Mouse (Mus musculus) erythroblast, embryonic 14.5 days (primary cell): ENCODE data around the gene Arl5b. TPM values are rescaled to one million over a fixed set of nuclear protein-coding genes. Genes with fewer than 3 reads are reported as not detected.

ENCODE experiments used
- H3K27me3 ChIP-seq: 2 replicates; pipeline ENCODE4 v1.6.1; 2012; ENCODE audit warnings: inconsistent platforms; ENCODE audit not compliant: control insufficient read depth
- H3K36me3 ChIP-seq: 2 replicates; pipeline ENCODE4 v1.6.1; 2012; ENCODE audit warnings: mild to moderate bottlenecking, inconsistent platforms; ENCODE audit not compliant: control insufficient read depth
- H3K4me1 ChIP-seq: 2 replicates; pipeline ENCODE4 v1.6.1; 2012; ENCODE audit warnings: inconsistent platforms; ENCODE audit not compliant: control insufficient read depth
- H3K4me3 ChIP-seq: replicated peaks from 2 replicates; pipeline ENCODE3; 2012; ENCODE audit warnings: moderate library complexity, mild to moderate bottlenecking, inconsistent platforms
- H3K9me3 ChIP-seq: 2 replicates; pipeline ENCODE4 v1.6.1; 2012; ENCODE audit warnings: low read length, inconsistent platforms, mixed read lengths; ENCODE audit not compliant: control insufficient read depth
- GATA1 ChIP-seq: IDR thresholded peaks from 2 replicates; pipeline ENCODE4 v1.6.1; 2012; ENCODE audit warnings: low read length, inconsistent platforms, mixed read lengths
- TAL1 ChIP-seq: IDR thresholded peaks from 3 replicates; pipeline ENCODE4 v1.6.1; 2012; ENCODE audit warnings: low read length, inconsistent platforms, mixed read lengths
- polyA plus RNA-seq: library from polyadenylated mRNA; stranded (reverse); fragments of >175 nt; gene quantifications from 2 replicates; pipeline ENCODE4 v1.2.3, GENCODE M21; 2012

Arl5b gene
- polyA plus RNA-seq, 1 experiment: 0.12 TPM

- Histone ChIP-seq H3K36me3 (no peaks in the 10 kb centered on the region), H3K27me3 (no peaks in the 10 kb centered on the region), H3K9me3 (no peaks in the 10 kb centered on the region), H3K4me1 (no peaks in the 10 kb centered on the region), H3K4me3 (no peak overlapping the region)
- TF ChIP-seq GATA1: no peak
- TF ChIP-seq TAL1: no peak
Observed at GRCm38 (mm10) chr2:15096514-15097090, 47.4 kb downstream of the Arl5b start.

DNA sequence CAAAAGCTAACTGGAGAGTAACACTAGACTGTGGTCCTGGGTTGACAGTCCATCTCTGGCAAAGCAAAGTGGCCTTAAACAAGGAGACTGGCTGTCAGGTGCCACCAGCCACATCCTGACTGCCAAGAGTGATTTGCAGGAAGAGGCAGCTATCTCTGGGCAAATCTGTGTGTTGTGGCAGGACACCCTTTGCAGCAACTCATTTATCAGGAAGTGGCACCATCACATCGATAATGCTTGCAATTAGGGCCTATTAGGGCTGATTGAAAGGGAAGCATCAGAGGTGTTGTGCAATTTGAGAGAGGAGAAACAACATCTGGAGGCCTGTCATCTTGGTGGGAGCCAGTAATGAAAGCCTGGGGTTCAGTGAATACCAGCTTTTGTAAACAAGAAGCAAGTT, 55.2 kb downstream of the Arl5b start:
- Histone ChIP-seq H3K9me3 (no peaks in the 10 kb centered on the region), H3K4me3 (no peak overlapping the region), H3K4me1 (no peaks in the 10 kb centered on the region), H3K27me3 (no peaks in the 10 kb centered on the region), H3K36me3 (no peaks in the 10 kb centered on the region)
- TF ChIP-seq GATA1: no peak
- no peak for TF ChIP-seq TAL1

- Histone ChIP-seq H3K4me1 (no peaks in the 10 kb centered on the region), H3K27me3 (no peaks in the 10 kb centered on the region)
- TF ChIP-seq GATA1: no peak
- TF ChIP-seq TAL1: no peak
Observed at GRCm38 (mm10) chr2:15111290-15111689, 62.1 kb downstream of the Arl5b start.

GRCm38 (mm10) chr2:15111808-15112440, 62.7 kb downstream of the Arl5b start:
- Histone ChIP-seq H3K36me3 (no peaks in the 10 kb centered on the region), H3K9me3 (no peaks in the 10 kb centered on the region), H3K27me3 (no peaks in the 10 kb centered on the region), H3K4me3 (no peak overlapping the region), H3K4me1 (no peaks in the 10 kb centered on the region)
- TF ChIP-seq GATA1 (no peak), TAL1 (no peak)

More at GRCm38 (mm10) chr2:15111290-15111689, 62.1 kb downstream of the Arl5b start:
- no peaks in the 10 kb centered on the region for H3K36me3 ChIP-seq
- no peak overlapping the region for H3K4me3 ChIP-seq
- H3K9me3 ChIP-seq: no peaks in the 10 kb centered on the region

GRCm38 (mm10) chr2:15112741-15113140, 63.5 kb downstream of the Arl5b start:
- H3K9me3 ChIP-seq: no peaks in the 10 kb centered on the region
- no peak overlapping the region for H3K4me3 ChIP-seq
- TF ChIP-seq GATA1 (no peak), TAL1 (no peak)
- H3K4me1 ChIP-seq: no peaks in the 10 kb centered on the region
- no peaks in the 10 kb centered on the region for H3K27me3 ChIP-seq
- no peaks in the 10 kb centered on the region for H3K36me3 ChIP-seq

DNA sequence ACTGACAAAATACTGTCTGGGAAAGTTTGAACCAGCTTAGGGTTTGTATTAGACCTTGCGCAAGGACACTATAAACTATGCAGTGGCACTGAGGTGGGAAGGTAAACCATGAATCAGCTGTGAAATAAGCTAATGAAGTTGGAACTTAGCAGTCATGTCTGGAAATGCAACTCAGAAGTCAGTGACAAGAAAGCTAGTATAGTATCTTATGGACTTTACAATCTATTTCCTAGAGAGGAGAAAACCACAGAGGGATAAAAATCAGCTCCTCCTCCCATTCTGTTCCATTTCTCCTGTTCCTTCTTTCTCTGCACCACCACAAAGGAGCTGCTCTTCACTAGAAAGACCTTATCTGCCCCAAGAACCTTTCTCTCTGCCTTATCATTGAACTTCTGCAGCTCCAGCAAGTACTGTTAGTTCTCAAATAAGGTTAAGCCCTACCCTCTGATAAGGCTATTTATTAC, 72.1 kb downstream of the Arl5b start:
- Histone ChIP-seq H3K9me3 (no peaks in the 10 kb centered on the region), H3K27me3 (no peaks in the 10 kb centered on the region), H3K4me3 (no peak overlapping the region), H3K4me1 (peaks cover 19% of the 10 kb centered on the region), H3K36me3 (no peaks in the 10 kb centered on the region)
- no peak for TF ChIP-seq GATA1
- TF ChIP-seq TAL1: no peak

Other genes starting within 250 kb of the Arl5b start
- gene Nsun6, start 5.7 kb downstream of the Arl5b start, polyA plus RNA-seq: 0.26 TPM in 1 of 2 replicates, not detected in the other